Mouse (Mus musculus): ENCODE measurements at regions not wholly inside any gene's neighbourhood (a gene's known extent, or its start where the extent isn't known, plus 50 kb on each side); places are given as distances from the start of the nearest gene placed in this dataset.
"Not testable (repeated sequence)": the region's sequence is repeated elsewhere in the genome, so short reads cannot be mapped to it uniquely, and the experiment has no call there.

- ATAC-seq (replicated peaks; ENCODE audit: insufficient number of reproducible peaks, low FRiP score, low TSS enrichment, low read depth), result no peak
- no peaks in the 10 kb centered on the region for H3K9me3 ChIP-seq (replicated peaks; ENCODE audit: control insufficient read depth, low read length)
- H3K27ac ChIP-seq (replicated peaks; ENCODE audit: low read depth, low read length), result no peak overlapping the region
- no peak overlapping the region for H3K9ac ChIP-seq (replicated peaks; ENCODE audit: low read length)
- H3K4me2 ChIP-seq (ENCODE audit: low read depth, low read length), result no peak overlapping the region
- DNase-seq (ENCODE audit: low spot score), result no peak
- WGBS, result 34% methylated on average over 4 of the region's 4 CpGs
- H3K4me3 ChIP-seq (ENCODE audit: low read depth, low read length), result no peak overlapping the region
- H3K4me1 ChIP-seq (ENCODE audit: control insufficient read depth, insufficient read depth, low read length), result no peaks in the 10 kb centered on the region
- H3K27me3 ChIP-seq (ENCODE audit: control insufficient read depth, insufficient read depth, low read length), result no peaks in the 10 kb centered on the region
- H3K36me3 ChIP-seq (replicated peaks; ENCODE audit: control insufficient read depth, insufficient read depth, low read depth, low read length), result no peaks in the 10 kb centered on the region
These were observed 268.9 kb upstream of the 4933412E24Rik start for GRCm38 (mm10) chr15:60285321-60285720.

- 73% methylated on average over 2 of the region's 2 CpGs for WGBS
- Histone ChIP-seq H3K9me3 (replicated peaks; ENCODE audit: control insufficient read depth, low read length) (no peaks in the 10 kb centered on the region), H3K36me3 (replicated peaks; ENCODE audit: control insufficient read depth, insufficient read depth, low read depth, low read length) (no peaks in the 10 kb centered on the region), H3K4me1 (ENCODE audit: control insufficient read depth, insufficient read depth, low read length) (no peaks in the 10 kb centered on the region), H3K4me3 (ENCODE audit: low read depth, low read length) (no peak overlapping the region), H3K27me3 (ENCODE audit: control insufficient read depth, insufficient read depth, low read length) (no peaks in the 10 kb centered on the region), H3K27ac (replicated peaks; ENCODE audit: low read depth, low read length) (no peak overlapping the region), H3K4me2 (ENCODE audit: low read depth, low read length) (no peak overlapping the region), H3K9ac (replicated peaks; ENCODE audit: low read length) (no peak overlapping the region)
- ATAC-seq (replicated peaks; ENCODE audit: insufficient number of reproducible peaks, low FRiP score, low TSS enrichment, low read depth) (no peak), DNase-seq (ENCODE audit: low spot score) (no peak)
These were observed 264.0 kb upstream of the 4933412E24Rik start for GRCm38 (mm10) chr15:60280378-60280777.

GRCm38 (mm10) chr15:60253661-60254060, 237.2 kb upstream of the 4933412E24Rik start:
- not testable (repeated sequence) for H3K27ac ChIP-seq (replicated peaks; ENCODE audit: low read depth, low read length); H3K4me3 ChIP-seq (ENCODE audit: low read depth, low read length); H3K36me3 ChIP-seq (replicated peaks; ENCODE audit: control insufficient read depth, insufficient read depth, low read depth, low read length); ATAC-seq (replicated peaks; ENCODE audit: insufficient number of reproducible peaks, low FRiP score, low TSS enrichment, low read depth); H3K4me2 ChIP-seq (ENCODE audit: low read depth, low read length); H3K4me1 ChIP-seq (ENCODE audit: control insufficient read depth, insufficient read depth, low read length); DNase-seq (ENCODE audit: low spot score); H3K9me3 ChIP-seq (replicated peaks; ENCODE audit: control insufficient read depth, low read length); H3K9ac ChIP-seq (replicated peaks; ENCODE audit: low read length); H3K27me3 ChIP-seq (ENCODE audit: control insufficient read depth, insufficient read depth, low read length)

GRCm38 (mm10) chr15:60226335-60226938, 210.0 kb upstream of the 4933412E24Rik start:
- no peak overlapping the region for H3K4me3 ChIP-seq (ENCODE audit: low read depth, low read length)
- H3K4me2 ChIP-seq (ENCODE audit: low read depth, low read length), result no peak overlapping the region
- H3K4me1 ChIP-seq (ENCODE audit: control insufficient read depth, insufficient read depth, low read length), result no peaks in the 10 kb centered on the region
- no peaks in the 10 kb centered on the region for H3K27me3 ChIP-seq (ENCODE audit: control insufficient read depth, insufficient read depth, low read length)
- no peaks in the 10 kb centered on the region for H3K36me3 ChIP-seq (replicated peaks; ENCODE audit: control insufficient read depth, insufficient read depth, low read depth, low read length)
- H3K27ac ChIP-seq (replicated peaks; ENCODE audit: low read depth, low read length), result no peak overlapping the region
- ATAC-seq (replicated peaks; ENCODE audit: insufficient number of reproducible peaks, low FRiP score, low TSS enrichment, low read depth) (no peak), DNase-seq (ENCODE audit: low spot score) (no peak)
- H3K9me3 ChIP-seq (replicated peaks; ENCODE audit: control insufficient read depth, low read length), result no peaks in the 10 kb centered on the region
- WGBS, result 72% methylated on average over 4 of the region's 4 CpGs
- no peak overlapping the region for H3K9ac ChIP-seq (replicated peaks; ENCODE audit: low read length)

- DNase-seq (ENCODE audit: low spot score) (no peak), ATAC-seq (replicated peaks; ENCODE audit: insufficient number of reproducible peaks, low FRiP score, low TSS enrichment, low read depth) (no peak)
- no peaks in the 10 kb centered on the region for H3K27me3 ChIP-seq (ENCODE audit: control insufficient read depth, insufficient read depth, low read length)
- H3K4me2 ChIP-seq (ENCODE audit: low read depth, low read length), result no peak overlapping the region
- no peaks in the 10 kb centered on the region for H3K4me1 ChIP-seq (ENCODE audit: control insufficient read depth, insufficient read depth, low read length)
- H3K9me3 ChIP-seq (replicated peaks; ENCODE audit: control insufficient read depth, low read length), result no peaks in the 10 kb centered on the region
- no peak overlapping the region for H3K4me3 ChIP-seq (ENCODE audit: low read depth, low read length)
- no peak overlapping the region for H3K9ac ChIP-seq (replicated peaks; ENCODE audit: low read length)
- no peaks in the 10 kb centered on the region for H3K36me3 ChIP-seq (replicated peaks; ENCODE audit: control insufficient read depth, insufficient read depth, low read depth, low read length)
- H3K27ac ChIP-seq (replicated peaks; ENCODE audit: low read depth, low read length), result no peak overlapping the region
These were observed 178.7 kb upstream of the 4933412E24Rik start for GRCm38 (mm10) chr15:60195070-60195469.

- no peak for DNase-seq (ENCODE audit: low spot score)
- Histone ChIP-seq H3K9ac (replicated peaks; ENCODE audit: low read length) (no peak overlapping the region), H3K4me3 (ENCODE audit: low read depth, low read length) (no peak overlapping the region), H3K9me3 (replicated peaks; ENCODE audit: control insufficient read depth, low read length) (no peaks in the 10 kb centered on the region), H3K4me1 (ENCODE audit: control insufficient read depth, insufficient read depth, low read length) (no peaks in the 10 kb centered on the region), H3K27ac (replicated peaks; ENCODE audit: low read depth, low read length) (no peak overlapping the region), H3K27me3 (ENCODE audit: control insufficient read depth, insufficient read depth, low read length) (no peaks in the 10 kb centered on the region), H3K36me3 (replicated peaks; ENCODE audit: control insufficient read depth, insufficient read depth, low read depth, low read length) (no peaks in the 10 kb centered on the region), H3K4me2 (ENCODE audit: low read depth, low read length) (no peak overlapping the region)
- 91% methylated on average over 3 of the region's 3 CpGs for WGBS
- no peak for ATAC-seq (replicated peaks; ENCODE audit: insufficient number of reproducible peaks, low FRiP score, low TSS enrichment, low read depth)
These were observed 176.7 kb upstream of the 4933412E24Rik start for GRCm38 (mm10) chr15:60193157-60193556.

- H3K27me3 ChIP-seq (ENCODE audit: control insufficient read depth, insufficient read depth, low read length), result no peaks in the 10 kb centered on the region
- no peak overlapping the region for H3K4me3 ChIP-seq (ENCODE audit: low read depth, low read length)
- H3K4me2 ChIP-seq (ENCODE audit: low read depth, low read length), result no peak overlapping the region
- no peaks in the 10 kb centered on the region for H3K9me3 ChIP-seq (replicated peaks; ENCODE audit: control insufficient read depth, low read length)
- ATAC-seq (replicated peaks; ENCODE audit: insufficient number of reproducible peaks, low FRiP score, low TSS enrichment, low read depth), result no peak
- WGBS, result 60% methylated on average over 5 of the region's 5 CpGs
- H3K36me3 ChIP-seq (replicated peaks; ENCODE audit: control insufficient read depth, insufficient read depth, low read depth, low read length), result no peaks in the 10 kb centered on the region
- DNase-seq (ENCODE audit: low spot score), result no peak
- H3K9ac ChIP-seq (replicated peaks; ENCODE audit: low read length), result no peak overlapping the region
- no peak overlapping the region for H3K27ac ChIP-seq (replicated peaks; ENCODE audit: low read depth, low read length)
- H3K4me1 ChIP-seq (ENCODE audit: control insufficient read depth, insufficient read depth, low read length), result no peaks in the 10 kb centered on the region
These were observed 170.7 kb upstream of the 4933412E24Rik start for GRCm38 (mm10) chr15:60187002-60187715.

GRCm38 (mm10) chr15:60141554-60142070, 125.2 kb upstream of the 4933412E24Rik start:
- Histone ChIP-seq H3K4me3 (ENCODE audit: low read depth, low read length) (no peak overlapping the region), H3K9ac (replicated peaks; ENCODE audit: low read length) (no peak overlapping the region), H3K9me3 (replicated peaks; ENCODE audit: control insufficient read depth, low read length) (no peaks in the 10 kb centered on the region), H3K4me2 (ENCODE audit: low read depth, low read length) (no peak overlapping the region), H3K27me3 (ENCODE audit: control insufficient read depth, insufficient read depth, low read length) (no peaks in the 10 kb centered on the region), H3K4me1 (ENCODE audit: control insufficient read depth, insufficient read depth, low read length) (no peaks in the 10 kb centered on the region), H3K27ac (replicated peaks; ENCODE audit: low read depth, low read length) (no peak overlapping the region), H3K36me3 (replicated peaks; ENCODE audit: control insufficient read depth, insufficient read depth, low read depth, low read length) (no peaks in the 10 kb centered on the region)
- ATAC-seq (replicated peaks; ENCODE audit: insufficient number of reproducible peaks, low FRiP score, low TSS enrichment, low read depth) (no peak), DNase-seq (ENCODE audit: low spot score) (no peak)
- 85% methylated on average over 6 of the region's 6 CpGs for WGBS
